23 mouse cellular contexts compared by ENCODE assay signal in genomic region chr12:53320526-53320925, GRCm38 (mm10).
DNase-seq lines count a peak whose midpoint lies in the region; ATAC-seq lines count a peak whose summit lies in the region.
"Had no signal": no experiment of that assay in that cellular context is flagged by ENCODE, and none has a peak within 500 bp of the region (broad histone marks: within the 10 kb centered on the region; RNA-seq: fewer than 3 reads in every experiment).

No protein-coding gene starts in this region.

- no peak overlapping the region for H3K27ac ChIP-seq in forebrain, embryonic 14.5 days (ENCODE audit: low read depth, low read length)
- H3K27ac ChIP-seq in forebrain, embryonic 10.5 days: no peak overlapping the region
- H3K27ac ChIP-seq in hindbrain, embryonic 16.5 days (ENCODE audit: low read depth, low read length): no peak overlapping the region
- no peak overlapping the region for H3K27ac ChIP-seq in hindbrain, embryonic 10.5 days
- H3K27ac ChIP-seq: embryonic facial prominence, embryonic 13.5 days; limb, embryonic 12.5 days; liver, embryonic 13.5 days; lung, embryonic 15.5 days; midbrain, embryonic 15.5 days; neural tube, embryonic 15.5 days had no signal

- no peak overlapping the region for H3K4me2 ChIP-seq in forebrain, embryonic 14.5 days (ENCODE audit: low read length)
- no peak overlapping the region for H3K4me2 ChIP-seq in hindbrain, embryonic 16.5 days (ENCODE audit: low read length)
- H3K4me2 ChIP-seq: embryonic facial prominence, embryonic 13.5 days; heart, embryonic 11.5 days; limb, embryonic 12.5 days; liver, embryonic 13.5 days; lung, embryonic 15.5 days; midbrain, embryonic 15.5 days; neural tube, embryonic 15.5 days had no signal

- H3K9me3 ChIP-seq in forebrain, embryonic 14.5 days (replicated peaks; ENCODE audit: control insufficient read depth, low read length): no peaks in the 10 kb centered on the region
- no peaks in the 10 kb centered on the region for H3K9me3 ChIP-seq in forebrain, embryonic 10.5 days
- H3K9me3 ChIP-seq in hindbrain, embryonic 16.5 days (ENCODE audit: control insufficient read depth, low read length): no peaks in the 10 kb centered on the region
- H3K9me3 ChIP-seq in hindbrain, embryonic 10.5 days: no peaks in the 10 kb centered on the region
- H3K9me3 ChIP-seq: embryonic facial prominence, embryonic 13.5 days; limb, embryonic 12.5 days; liver, embryonic 13.5 days; lung, embryonic 15.5 days; midbrain, embryonic 15.5 days; neural tube, embryonic 15.5 days had no signal

- peaks cover 22% of the 10 kb centered on the region for H3K4me1 ChIP-seq in forebrain, embryonic 14.5 days (ENCODE audit: control insufficient read depth, insufficient read depth, low read length)
- peaks cover 56% of the 10 kb centered on the region for H3K4me1 ChIP-seq in forebrain, embryonic 10.5 days
- peaks cover 6% of the 10 kb centered on the region for H3K4me1 ChIP-seq in hindbrain, embryonic 16.5 days (ENCODE audit: control insufficient read depth, insufficient read depth, low read depth, low read length)
- peaks cover 33% of the 10 kb centered on the region for H3K4me1 ChIP-seq in hindbrain, embryonic 10.5 days (replicated peaks)
- H3K4me1 ChIP-seq: limb, embryonic 12.5 days; liver, embryonic 13.5 days; lung, embryonic 15.5 days; megakaryocyte, embryonic 14.5 days had no signal

- H3K36me3 ChIP-seq in forebrain, embryonic 14.5 days (ENCODE audit: control insufficient read depth, insufficient read depth, low read length): no peaks in the 10 kb centered on the region
- H3K36me3 ChIP-seq in forebrain, embryonic 10.5 days (replicated peaks): no peaks in the 10 kb centered on the region
- H3K36me3 ChIP-seq in hindbrain, embryonic 16.5 days (ENCODE audit: control insufficient read depth, insufficient read depth, low read length): no peaks in the 10 kb centered on the region
- H3K36me3 ChIP-seq in hindbrain, embryonic 10.5 days: no peaks in the 10 kb centered on the region
- H3K36me3 ChIP-seq: embryonic facial prominence, embryonic 13.5 days; limb, embryonic 12.5 days; liver, embryonic 13.5 days; lung, embryonic 15.5 days; midbrain, embryonic 15.5 days; neural tube, embryonic 15.5 days had no signal

- DNase-seq in forebrain, embryonic 14.5 days (ENCODE audit: low spot score): peak; percentile 65
- DNase-seq in forebrain, embryonic 10.5 days (ENCODE audit: extremely low spot score, low spot score): no peak
- DNase-seq in hindbrain, embryonic 10.5 days (ENCODE audit: low spot score): no peak
- peak; percentile 12 for DNase-seq in lung, postnatal 10 days
- no peak for DNase-seq in lung, postnatal 4 days
- peak; percentile 8 for DNase-seq in skeletal muscle tissue, adult 2 months (ENCODE audit: low read depth, low spot score)
- DNase-seq in ovary, adult 18-20 months (ENCODE audit: low spot score): no peak
- DNase-seq: cerebellum, adult 11 months; cerebellum, postnatal 10 days; gastrocnemius, postnatal 36 days; kidney, adult 9 months; kidney, postnatal 36 days; liver, embryonic 13.5 days; right cerebral cortex, postnatal 25 days had no signal

- H3K9ac ChIP-seq in forebrain, embryonic 14.5 days (ENCODE audit: low read length): no peak overlapping the region
- H3K9ac ChIP-seq in hindbrain, embryonic 16.5 days (ENCODE audit: low read depth, low read length): no peak overlapping the region
- H3K9ac ChIP-seq: embryonic facial prominence, embryonic 13.5 days; limb, embryonic 12.5 days; liver, embryonic 13.5 days; lung, embryonic 15.5 days; midbrain, embryonic 15.5 days; neural tube, embryonic 15.5 days had no signal

- no peaks in the 10 kb centered on the region for H3K27me3 ChIP-seq in forebrain, embryonic 14.5 days (replicated peaks; ENCODE audit: control insufficient read depth, insufficient read depth, low read length)
- H3K27me3 ChIP-seq in forebrain, embryonic 10.5 days (ENCODE audit: poor library complexity, severe bottlenecking): peaks cover 7% of the 10 kb centered on the region; the same call in 1 of the 2 replicates
- H3K27me3 ChIP-seq in hindbrain, embryonic 16.5 days (replicated peaks; ENCODE audit: control insufficient read depth, insufficient read depth, low read length): no peaks in the 10 kb centered on the region
- H3K27me3 ChIP-seq in hindbrain, embryonic 10.5 days (ENCODE audit: insufficient read depth, poor library complexity, severe bottlenecking): no peaks in the 10 kb centered on the region
- H3K27me3 ChIP-seq: embryonic facial prominence, embryonic 13.5 days; limb, embryonic 12.5 days; liver, embryonic 13.5 days; lung, embryonic 15.5 days; megakaryocyte, embryonic 14.5 days; midbrain, embryonic 15.5 days; neural tube, embryonic 15.5 days had no signal

- no peak overlapping the region for H3K4me3 ChIP-seq in forebrain, embryonic 14.5 days (ENCODE audit: low read depth, low read length)
- no peak overlapping the region for H3K4me3 ChIP-seq in forebrain, embryonic 10.5 days
- no peak overlapping the region for H3K4me3 ChIP-seq in hindbrain, embryonic 16.5 days (ENCODE audit: low read length)
- no peak overlapping the region for H3K4me3 ChIP-seq in hindbrain, embryonic 10.5 days
- H3K4me3 ChIP-seq: embryonic facial prominence, embryonic 13.5 days; limb, embryonic 12.5 days; liver, embryonic 13.5 days; lung, embryonic 15.5 days; megakaryocyte, embryonic 14.5 days; midbrain, embryonic 15.5 days; neural tube, embryonic 15.5 days had no signal

- WGBS in forebrain, embryonic 14.5 days: 79% methylated on average over 2 of the region's 2 CpGs
- 86% methylated on average over 2 of the region's 2 CpGs for WGBS in forebrain, embryonic 10.5 days
- WGBS in hindbrain, embryonic 16.5 days: 78% methylated on average over 2 of the region's 2 CpGs
- WGBS in hindbrain, embryonic 10.5 days: 97% methylated on average over 2 of the region's 2 CpGs

- no peak for ATAC-seq in forebrain, embryonic 14.5 days
- ATAC-seq in hindbrain, embryonic 16.5 days: peak; percentile 42; the same call in 1 of the 2 replicates
- ATAC-seq: inflammation-experienced regulatory T-cells, adult 6 months; midbrain, embryonic 15.5 days had no signal

Comparison
In these comparisons a context has a peak if more than half of its experiments do, and no peak if none do; other contexts are left out.
1. DNase-seq: peak in forebrain, embryonic 14.5 days (single experiment), lung, postnatal 10 days (single experiment) and skeletal muscle tissue, adult 2 months (single experiment); none in forebrain, embryonic 10.5 days (single experiment), hindbrain, embryonic 10.5 days (single experiment), lung, postnatal 4 days (0 of 2) and ovary, adult 18-20 months (single experiment).